34 mouse cellular contexts compared by ENCODE assay signal in the genomic region with DNA sequence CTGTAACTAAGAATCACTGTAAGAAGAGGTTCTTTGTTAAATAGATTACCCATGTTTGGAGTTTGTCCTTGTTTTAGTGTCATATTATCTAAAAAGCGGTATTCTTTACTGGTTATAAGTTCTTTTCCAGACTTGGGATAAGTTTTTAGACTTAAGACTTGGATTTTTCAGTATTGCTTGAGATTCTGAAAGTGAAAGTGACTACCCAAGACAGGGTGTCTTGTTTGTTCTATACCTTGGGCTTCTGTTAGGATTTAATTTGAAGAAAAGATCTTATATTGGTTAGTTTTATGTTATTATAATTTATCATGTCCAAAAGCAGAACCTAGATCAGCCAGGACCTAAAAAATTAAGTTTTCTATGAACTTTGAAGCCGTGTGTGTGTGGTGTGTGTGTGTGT.
"Had no signal": no experiment of that assay in that cellular context is flagged by ENCODE, and none has a peak within 500 bp of the region (broad histone marks: within the 10 kb centered on the region; RNA-seq: fewer than 3 reads in every experiment).

No protein-coding gene starts in this region.

- H3K9ac ChIP-seq: heart, embryonic 12.5 days; heart, embryonic 13.5 days; heart, embryonic 15.5 days; hindbrain, embryonic 12.5 days; hindbrain, embryonic 13.5 days; hindbrain, embryonic 14.5 days; hindbrain, embryonic 15.5 days; intestine, embryonic 15.5 days; kidney, embryonic 15.5 days had no signal

- H3K27me3 ChIP-seq: heart, embryonic 12.5 days; heart, embryonic 13.5 days; heart, embryonic 15.5 days; hindbrain, embryonic 12.5 days; hindbrain, embryonic 13.5 days; hindbrain, embryonic 15.5 days; intestine, embryonic 15.5 days; kidney, embryonic 15.5 days had no signal

- H3K4me3 ChIP-seq: heart, embryonic 10.5 days; heart, embryonic 12.5 days; heart, embryonic 13.5 days; heart, embryonic 15.5 days; hindbrain, embryonic 10.5 days; hindbrain, embryonic 12.5 days; hindbrain, embryonic 13.5 days; hindbrain, embryonic 15.5 days; intestine, embryonic 15.5 days; kidney, embryonic 15.5 days; layer of hippocampus, adult 2 months; left cerebral cortex, adult 2 months had no signal

- H3K27ac ChIP-seq: heart, embryonic 10.5 days; heart, embryonic 13.5 days; heart, embryonic 15.5 days; hindbrain, embryonic 10.5 days; hindbrain, embryonic 12.5 days; hindbrain, embryonic 13.5 days; hindbrain, embryonic 14.5 days; hindbrain, embryonic 15.5 days; hindbrain, postnatal 0 days; intestine, embryonic 15.5 days; kidney, embryonic 15.5 days; kidney, postnatal 0 days; left cerebral cortex, adult 2 months had no signal

- H3K9me3 ChIP-seq: heart, embryonic 10.5 days; heart, embryonic 12.5 days; heart, embryonic 13.5 days; heart, embryonic 15.5 days; hindbrain, embryonic 10.5 days; hindbrain, embryonic 12.5 days; hindbrain, embryonic 13.5 days; hindbrain, embryonic 15.5 days; intestine, embryonic 15.5 days; kidney, embryonic 15.5 days had no signal

- DNase-seq: heart, postnatal 10 days; heart, postnatal 14 days; heart, postnatal 36 days; heart, postnatal 4 days; kidney, adult 11 months; kidney, adult 18-20 months; kidney, adult 2 months; kidney, adult 8-10 months; kidney, adult 9 months; kidney, postnatal 10 days; kidney, postnatal 14 days; kidney, postnatal 36 days; kidney, postnatal 4 days; layer of hippocampus, adult 9-11 months; layer of hippocampus, postnatal 36 days had no signal

- H3K4me2 ChIP-seq: heart, embryonic 11.5 days; heart, embryonic 12.5 days; heart, embryonic 13.5 days; heart, embryonic 15.5 days; hindbrain, embryonic 12.5 days; hindbrain, embryonic 13.5 days; hindbrain, embryonic 14.5 days; hindbrain, embryonic 15.5 days; intestine, embryonic 15.5 days; kidney, embryonic 15.5 days had no signal

- H3K4me1 ChIP-seq: heart, embryonic 10.5 days; heart, embryonic 12.5 days; heart, embryonic 13.5 days; heart, embryonic 15.5 days; hindbrain, embryonic 10.5 days; hindbrain, embryonic 12.5 days; hindbrain, embryonic 13.5 days; hindbrain, embryonic 15.5 days; intestine, embryonic 15.5 days; kidney, embryonic 15.5 days had no signal

- ATAC-seq: hindbrain, embryonic 16.5 days; hindbrain, postnatal 0 days; intestine, embryonic 15.5 days; intestine, embryonic 16.5 days; intestine, postnatal 0 days had no signal
